Mouse (Mus musculus) spleen, embryonic (tissue): ENCODE measurements around the gene Btbd9.
"Not testable (repeated sequence)": the region's sequence is repeated elsewhere in the genome, so short reads cannot be mapped to it uniquely, and the experiment has no call there.

Source experiments
- CTCF ChIA-PET: fragments of 350-600 bp; sonication (Branson Sonifier 250); formaldehyde crosslinking; loops from one replicate; lab custom pipeline; 2022; lab: Charles Lee

Btbd9 gene

GRCm38 (mm10) chr17:30575941-30576773 is at the start of gene Btbd9:
Gene Btbd9 (minus strand): TSS chr17:30576488.
- CTCF ChIA-PET: no interaction called here

GRCm38 (mm10) chr17:30624132-30624531 is 47.8 kb upstream of the Btbd9 start, which contains the start of gene Dnah8:
Gene Dnah8 (plus strand): TSS chr17:30624354.
- CTCF ChIA-PET: not testable (repeated sequence)

DNA sequence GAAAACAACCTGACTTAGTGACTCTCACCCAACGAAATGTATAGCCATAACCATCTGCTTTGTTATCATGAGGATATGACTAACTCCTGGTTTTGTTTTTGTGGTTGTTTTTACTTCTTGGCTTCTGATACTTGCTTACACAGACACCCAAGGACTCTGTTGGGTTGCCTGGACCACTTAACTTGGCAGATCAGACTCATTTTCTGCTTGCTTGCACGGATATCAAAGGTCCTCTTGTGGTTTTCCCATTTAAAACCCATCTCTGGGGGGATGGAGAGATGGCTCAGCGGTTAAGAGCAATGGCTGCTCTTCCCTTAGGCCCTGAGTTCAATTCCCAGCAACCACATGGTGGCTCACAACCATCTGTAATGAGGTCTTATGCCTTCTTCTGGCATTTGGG is 46.9 kb upstream of the Btbd9 start:
- CTCF ChIA-PET: no interaction called here

DNA sequence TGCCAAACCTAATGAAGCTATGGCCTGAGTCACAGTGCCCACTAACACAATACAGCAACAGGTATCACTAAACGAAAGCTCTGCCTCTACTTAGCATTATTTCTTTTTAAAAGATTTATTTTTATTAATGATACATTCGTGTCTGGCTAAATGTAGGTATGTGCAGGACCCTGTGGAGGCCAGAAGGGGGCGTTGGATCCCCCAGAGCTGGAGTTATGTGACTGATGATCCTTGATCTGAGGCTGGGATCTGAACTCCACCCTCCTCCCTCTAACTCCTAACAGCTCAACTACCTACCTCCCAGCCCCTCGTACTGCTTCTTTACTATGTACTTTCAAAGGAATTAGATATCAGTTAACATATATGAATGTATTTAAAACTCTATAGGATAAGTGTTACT is 45.2 kb upstream of the Btbd9 start:
- CTCF ChIA-PET: interaction anchor here (0.7 kb wide), 1 partner anchor 147 kb away, joined by 3 read pairs; no protein-coding TSS in a partner anchor

- CTCF ChIA-PET: no interaction called here
Measured at GRCm38 (mm10) chr17:30620548-30620947, 44.3 kb upstream of the Btbd9 start.

- CTCF ChIA-PET: no interaction called here
Measured at GRCm38 (mm10) chr17:30619153-30619552, 42.9 kb upstream of the Btbd9 start.

GRCm38 (mm10) chr17:30618136-30618891 is 42.0 kb upstream of the Btbd9 start:
- CTCF ChIA-PET: no interaction called here

DNA sequence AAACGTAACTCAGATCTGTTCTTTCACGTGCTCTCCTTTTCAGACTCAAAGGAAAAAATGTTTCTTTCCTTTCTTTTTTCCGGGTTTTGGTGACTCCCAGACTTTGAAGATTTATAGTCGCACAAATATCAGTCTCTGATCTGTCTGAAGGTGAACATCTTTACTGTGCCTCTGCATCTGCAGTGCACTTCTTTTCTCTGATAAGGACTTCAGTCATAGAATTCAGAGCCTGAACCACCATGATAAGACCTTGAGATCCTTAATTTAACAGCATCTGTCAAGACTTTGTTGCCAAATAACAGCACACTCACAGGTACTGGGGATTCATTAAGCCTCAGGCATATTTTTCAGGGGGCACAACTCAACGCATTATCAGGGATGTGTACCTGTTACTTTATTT is 39.9 kb upstream of the Btbd9 start:
- CTCF ChIA-PET: no interaction called here

DNA sequence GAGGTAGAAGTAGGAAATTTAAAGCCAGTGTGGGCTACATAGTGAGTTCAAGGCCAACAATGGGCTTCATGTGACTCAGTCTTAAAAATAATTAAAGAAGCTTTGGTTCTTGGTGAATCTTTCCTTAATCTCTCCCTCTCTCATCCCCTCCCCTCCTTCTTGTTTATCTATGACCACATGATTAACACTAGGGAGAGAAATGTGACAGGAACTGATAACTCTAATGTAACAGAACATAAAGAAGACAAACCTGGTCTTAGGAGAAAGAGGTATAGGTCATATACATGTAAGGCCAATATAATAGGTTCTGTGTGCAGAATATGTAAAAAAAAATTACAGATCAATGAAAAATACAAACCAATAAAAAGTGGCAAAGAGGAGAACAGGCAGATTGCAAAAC is 37.1 kb upstream of the Btbd9 start:
- CTCF ChIA-PET: interaction anchor here (0.7 kb wide), 3 partner anchors 120 to 775 kb away, joined by 3 to 10 read pairs (median 7); no protein-coding TSS in a partner anchor

- CTCF ChIA-PET: interaction anchor here (0.7 kb wide), 4 partner anchors 53 to 774 kb away, joined by 3 to 10 read pairs (median 6); no protein-coding TSS in a partner anchor
Measured at GRCm38 (mm10) chr17:30612075-30612859, 36.0 kb upstream of the Btbd9 start.

GRCm38 (mm10) chr17:30611221-30612074 is 35.2 kb upstream of the Btbd9 start:
- CTCF ChIA-PET: interaction anchor here (0.6 to 1.0 kb wide), 2 partner anchors 14 to 20 kb away, joined by 3 to 9 read pairs; no protein-coding TSS in a partner anchor

GRCm38 (mm10) chr17:30610739-30611138 is 34.5 kb upstream of the Btbd9 start:
- CTCF ChIA-PET: interaction anchor here (0.6 to 1.0 kb wide), 2 partner anchors 13 to 19 kb away, joined by 3 to 9 read pairs; no protein-coding TSS in a partner anchor

GRCm38 (mm10) chr17:30609980-30610307 is 33.7 kb upstream of the Btbd9 start:
- CTCF ChIA-PET: no interaction called here

DNA sequence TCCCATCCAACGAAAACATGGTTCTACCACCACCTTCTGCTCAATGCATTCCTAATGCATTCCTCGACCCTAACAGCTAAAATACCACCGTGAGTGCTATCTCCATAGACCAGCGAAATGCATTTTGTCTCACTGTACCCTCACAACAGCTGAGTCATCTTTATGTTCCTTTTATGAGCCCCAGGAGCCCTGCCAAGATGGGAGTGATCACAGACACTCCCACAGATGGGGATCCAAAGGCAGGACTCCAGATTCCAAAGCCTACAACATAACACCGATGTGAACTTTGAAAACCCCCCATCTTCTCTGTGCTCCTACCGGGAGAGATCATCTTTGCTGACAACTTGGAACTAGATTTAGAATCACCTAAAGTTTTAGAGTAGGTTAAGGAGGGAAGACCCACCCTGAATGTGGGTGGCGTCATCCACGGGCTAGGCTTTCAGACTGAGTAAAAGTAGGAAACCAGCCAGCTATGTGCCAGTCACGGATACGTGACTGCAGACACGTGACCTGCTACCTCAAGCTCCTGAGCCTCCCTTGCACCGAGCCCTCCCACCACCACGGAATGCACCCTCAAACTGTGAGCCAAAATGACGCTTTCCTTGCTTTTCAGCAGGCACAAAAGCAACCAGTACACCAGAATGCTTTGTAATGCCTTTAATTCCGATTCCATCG is 33.2 kb upstream of the Btbd9 start:
- CTCF ChIA-PET: interaction anchor here (0.5 kb wide), 1 partner anchor 39 kb away, joined by 5 read pairs; no protein-coding TSS in a partner anchor

DNA sequence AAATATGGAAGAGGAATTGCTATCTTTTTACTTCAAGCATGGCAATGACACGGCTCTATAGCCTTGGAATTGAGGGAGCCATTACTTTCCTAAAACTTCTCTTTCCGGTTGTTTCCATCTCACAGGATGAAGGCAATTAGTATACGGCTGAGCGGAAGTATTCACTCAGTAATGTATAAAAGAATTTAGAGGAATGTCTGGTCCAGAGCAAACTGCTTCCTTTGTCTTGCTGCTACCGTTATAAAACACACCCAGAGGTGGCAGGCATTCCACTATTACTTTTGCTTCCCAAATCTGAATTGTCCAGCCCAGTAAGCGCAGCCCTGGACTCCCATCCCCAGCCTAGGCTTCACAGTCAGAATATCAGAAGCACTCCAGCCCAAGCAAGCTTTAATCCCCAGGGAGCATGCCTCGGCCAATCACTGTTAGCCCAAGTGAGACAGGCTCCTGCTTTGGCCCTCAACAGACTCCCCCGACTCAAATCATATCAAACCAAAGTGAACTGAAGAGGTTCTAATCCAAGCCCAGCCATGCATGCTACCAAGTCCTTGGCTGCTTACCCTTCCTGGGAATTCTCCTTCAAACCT is 31.7 kb upstream of the Btbd9 start:
- CTCF ChIA-PET: no interaction called here

- CTCF ChIA-PET: no interaction called here
Measured at GRCm38 (mm10) chr17:30607330-30607729, 31.0 kb upstream of the Btbd9 start.

DNA sequence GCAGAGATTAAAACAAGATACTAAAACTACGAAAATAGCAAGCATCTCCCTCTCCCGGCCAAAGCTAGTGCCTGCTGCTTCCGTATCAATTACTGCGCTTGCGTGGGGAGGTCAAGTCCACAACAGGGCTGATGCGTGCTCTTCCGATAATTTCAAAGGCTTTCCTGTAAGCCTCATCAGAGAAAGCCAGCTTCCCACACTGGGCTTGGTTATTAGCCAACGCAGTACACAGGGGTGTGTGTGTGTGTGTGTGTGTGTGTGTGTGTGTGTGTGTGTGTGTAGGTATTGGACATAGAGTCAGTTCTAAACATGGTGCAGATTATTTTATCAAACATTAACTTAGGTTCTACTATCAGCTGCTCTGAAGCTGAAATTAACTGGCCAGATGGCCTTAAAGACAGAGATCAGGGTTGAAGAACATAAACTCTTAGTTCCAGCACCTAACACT is 30.4 kb upstream of the Btbd9 start:
- CTCF ChIA-PET: interaction anchor here (0.6 kb wide), 1 partner anchor 13 kb away, joined by 3 read pairs; no protein-coding TSS in a partner anchor

- CTCF ChIA-PET: no interaction called here
Measured at GRCm38 (mm10) chr17:30606206-30606605, 29.9 kb upstream of the Btbd9 start.

DNA sequence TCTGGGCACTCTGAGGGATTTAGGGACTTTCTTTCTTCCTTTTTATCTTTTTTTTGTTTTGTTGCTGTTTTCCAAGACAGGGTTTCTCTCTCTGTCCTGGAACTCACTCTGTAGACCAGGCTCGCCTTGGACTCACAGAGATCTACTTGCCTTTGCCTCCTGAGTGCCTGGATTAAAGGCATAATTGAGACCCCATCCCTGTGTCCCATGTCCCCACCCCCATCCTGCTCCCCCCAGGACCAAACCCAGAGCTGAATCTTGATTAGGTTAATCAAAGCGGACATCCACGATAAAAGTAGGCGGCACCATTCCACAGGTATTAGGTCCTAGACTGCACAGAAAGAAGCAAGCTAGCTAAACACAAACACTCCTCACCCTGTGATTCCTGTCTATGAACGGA is 28.7 kb upstream of the Btbd9 start:
- CTCF ChIA-PET: no interaction called here
